Mouse (Mus musculus): ENCODE measurements around the gene Ndufs8.

Ndufs8 gene

DNA sequence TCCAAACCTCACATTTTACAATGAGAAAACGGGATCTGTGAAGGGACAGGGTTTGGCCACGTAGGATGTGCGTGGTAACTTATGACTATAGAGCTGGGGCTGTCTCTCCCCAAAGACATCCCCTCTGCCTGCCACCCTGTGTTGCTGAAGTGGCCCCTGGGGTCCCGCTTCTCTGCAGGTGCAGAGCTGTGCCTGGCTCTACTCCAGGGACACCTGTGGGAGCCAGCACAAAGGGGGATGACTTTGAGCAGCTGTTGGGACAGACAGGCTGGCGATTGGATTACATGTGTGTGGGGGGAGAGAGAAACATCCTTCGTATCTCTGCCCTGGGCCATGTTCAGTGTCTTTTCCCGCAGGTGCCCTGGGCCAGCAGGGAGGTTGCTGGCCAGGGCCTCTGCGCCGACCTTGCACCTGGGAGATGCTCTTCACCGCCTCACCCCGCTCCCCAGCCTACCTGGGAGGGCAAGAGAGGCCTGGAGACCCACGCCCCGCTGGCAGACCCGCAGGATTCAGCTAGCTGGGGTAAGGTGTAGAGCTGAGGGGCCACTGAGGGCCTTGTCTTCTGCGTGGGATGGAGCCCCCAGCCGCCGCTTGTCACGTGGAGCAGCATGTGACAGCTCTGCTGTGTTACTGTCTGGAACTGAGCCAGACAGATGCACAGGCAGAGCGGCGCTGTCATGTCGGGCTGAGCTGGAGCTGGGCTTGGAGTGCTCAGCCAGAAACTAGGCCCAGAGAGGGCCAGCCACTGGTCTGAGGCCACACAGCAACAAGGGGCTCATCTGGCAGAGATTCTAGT lies 17.9 kb upstream of the Ndufs8 start:
- peak; percentile 94 for DNase-seq

DNA sequence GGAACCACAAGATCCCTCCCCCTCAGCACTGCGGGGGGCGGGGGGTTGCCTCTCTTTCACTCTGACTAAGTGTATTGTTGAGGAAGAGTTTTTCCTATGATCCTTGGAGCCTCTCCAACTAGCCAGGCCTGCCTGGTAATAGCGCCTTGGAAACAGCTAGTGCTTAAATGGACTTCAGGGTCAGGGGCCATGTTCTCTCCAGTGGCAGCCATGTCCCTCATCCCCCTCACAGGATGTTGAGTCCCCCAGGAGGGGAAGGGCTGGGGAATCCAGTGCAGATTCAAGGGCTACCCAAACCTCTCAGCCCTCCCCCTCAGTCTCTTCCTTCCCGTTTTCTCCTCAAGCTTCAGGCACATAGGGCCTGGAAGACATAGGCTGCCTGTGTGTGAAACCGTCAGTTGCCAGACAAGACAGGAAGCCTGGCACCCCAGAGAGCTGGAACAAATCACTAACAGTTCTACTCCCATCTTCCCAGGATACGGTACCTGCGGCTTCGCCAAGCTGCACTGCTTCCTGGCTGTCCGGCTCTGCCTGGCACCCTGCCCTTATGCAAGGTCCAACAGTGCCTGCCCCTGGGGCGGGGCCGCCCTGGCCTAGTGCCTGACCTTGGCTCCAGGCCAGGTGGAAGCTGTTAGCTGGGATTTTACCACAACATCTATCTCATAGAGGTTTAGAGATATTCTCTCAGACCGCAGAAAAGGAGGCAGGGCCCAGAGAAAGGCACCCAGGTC lies 16.8 kb upstream of the Ndufs8 start, which contains the start of gene Aldh3b1:
Gene Aldh3b1, minus strand, starts transcription at position 598 of the 731 bp plus-strand sequence.
- DNase-seq: peak; percentile 99

DNA sequence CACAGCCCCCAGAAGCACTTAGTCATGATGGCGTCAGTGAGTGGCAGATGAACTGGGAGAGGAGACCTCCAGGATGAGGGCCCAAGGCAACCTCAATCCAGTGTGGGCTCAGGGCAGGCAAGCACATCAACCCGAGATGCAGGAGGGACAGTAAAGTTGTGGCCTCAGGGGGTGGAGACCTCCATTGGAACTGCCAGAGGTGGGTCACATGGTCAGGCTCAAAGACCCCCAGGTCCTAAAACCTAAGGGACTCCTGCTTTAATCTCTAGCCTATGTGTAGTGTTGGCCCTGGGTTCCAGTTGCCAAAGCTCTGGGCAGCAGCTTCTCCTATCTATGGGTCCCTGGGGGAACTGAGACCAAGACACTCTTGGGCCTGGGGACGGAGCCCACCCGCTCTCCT lies 16.2 kb upstream of the Ndufs8 start:
- DNase-seq: peak; percentile 94

DNA sequence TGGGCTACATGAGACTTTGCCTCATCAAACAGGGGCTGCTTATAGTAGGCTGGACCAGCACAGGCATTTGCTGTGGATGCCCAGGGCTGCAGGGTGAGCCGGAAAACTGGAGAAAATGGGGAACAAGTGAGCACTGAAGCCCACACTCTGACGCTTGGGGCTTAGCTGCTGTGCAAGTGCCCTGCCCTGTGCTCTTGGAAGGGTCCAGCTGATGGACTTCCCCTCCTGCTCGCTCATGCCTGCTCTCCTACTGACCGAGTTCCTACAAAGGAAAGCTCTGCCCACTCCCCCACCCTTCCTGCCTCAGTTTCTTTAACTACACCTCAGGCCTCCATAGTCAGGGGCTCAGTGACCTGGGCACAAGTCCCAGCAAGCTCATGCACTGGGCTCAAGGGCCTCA lies 15.4 kb upstream of the Ndufs8 start:
- DNase-seq: peak; percentile 94

DNA sequence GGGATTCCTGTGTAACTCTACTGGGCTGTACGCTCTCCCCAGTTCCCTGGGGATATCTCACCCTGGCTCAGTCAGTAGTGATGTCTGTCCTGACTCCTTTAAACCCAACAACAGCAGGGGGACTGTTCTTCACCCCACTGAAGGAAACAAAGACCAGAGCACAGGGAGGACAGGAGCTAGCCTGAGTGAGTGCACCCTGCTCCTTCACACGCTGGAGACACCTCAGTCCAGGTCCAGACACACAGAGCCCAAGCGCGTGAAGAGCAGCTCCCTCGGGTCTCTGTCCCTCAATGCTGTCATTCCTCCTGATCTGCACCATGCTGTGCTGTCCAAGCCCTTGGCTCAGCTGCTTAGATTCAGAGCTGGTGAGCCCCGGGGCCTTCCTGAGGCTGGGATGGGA lies 14.1 kb upstream of the Ndufs8 start:
- peak; percentile 93 for DNase-seq

DNA sequence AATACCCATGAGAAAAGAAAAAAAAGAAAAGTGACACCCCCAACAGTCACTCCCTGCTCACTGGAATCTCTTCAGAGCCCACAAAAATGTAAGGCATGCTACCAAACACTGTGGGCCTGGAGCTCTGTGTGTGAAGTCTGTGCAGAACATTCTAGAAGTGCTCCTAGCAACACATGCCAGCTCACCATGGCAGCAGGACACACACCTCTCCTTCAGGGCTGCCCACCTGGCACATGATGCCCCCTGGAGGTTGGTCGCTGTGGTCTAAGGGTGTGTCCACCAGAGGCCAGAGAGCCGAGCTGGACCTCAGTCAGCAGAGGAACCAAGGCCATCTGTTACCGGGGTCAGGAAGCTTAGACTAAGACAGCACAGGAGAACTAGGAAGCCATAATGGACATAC lies 13.7 kb upstream of the Ndufs8 start:
- peak; percentile 94 for DNase-seq

DNA sequence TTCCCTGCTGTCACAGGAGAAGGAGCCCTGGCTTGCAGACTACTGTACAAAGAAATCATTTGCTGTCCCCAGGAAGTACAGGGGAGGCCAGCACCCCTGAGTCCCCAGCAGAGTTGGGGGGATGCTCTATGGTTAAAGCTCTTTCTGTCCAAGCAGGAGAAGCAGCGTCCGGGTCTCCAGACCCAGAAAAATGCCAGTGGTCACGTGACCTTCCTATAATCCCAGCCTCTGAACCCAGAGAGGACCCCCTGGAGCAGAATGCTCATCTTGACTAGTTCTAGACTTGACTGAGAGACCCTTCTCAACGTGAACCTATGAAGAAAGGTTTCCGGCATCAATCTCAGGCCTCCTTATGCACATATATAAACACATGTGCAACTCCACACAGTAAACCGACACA lies 13.3 kb upstream of the Ndufs8 start:
- no peak for DNase-seq

DNA sequence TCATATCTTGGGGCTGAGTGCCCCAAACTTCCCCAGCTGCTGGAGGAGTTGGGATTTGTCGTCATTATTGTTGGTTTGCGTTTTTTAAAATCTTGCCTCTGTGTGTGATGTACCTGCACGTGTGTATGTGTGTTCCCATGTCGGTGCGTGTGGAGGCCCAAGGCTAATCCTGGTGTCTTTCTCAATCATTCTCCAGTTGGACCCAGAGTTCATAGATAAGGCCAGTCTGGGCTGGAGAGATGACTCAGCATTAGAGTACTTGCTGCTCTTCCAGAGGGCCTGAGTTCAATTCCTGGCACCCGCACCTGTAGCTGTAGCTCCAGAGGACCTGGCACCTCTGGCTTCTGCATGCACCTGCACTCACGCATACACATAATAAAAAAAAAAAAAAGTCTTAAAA lies 12.3 kb upstream of the Ndufs8 start:
- no peak for DNase-seq

DNA sequence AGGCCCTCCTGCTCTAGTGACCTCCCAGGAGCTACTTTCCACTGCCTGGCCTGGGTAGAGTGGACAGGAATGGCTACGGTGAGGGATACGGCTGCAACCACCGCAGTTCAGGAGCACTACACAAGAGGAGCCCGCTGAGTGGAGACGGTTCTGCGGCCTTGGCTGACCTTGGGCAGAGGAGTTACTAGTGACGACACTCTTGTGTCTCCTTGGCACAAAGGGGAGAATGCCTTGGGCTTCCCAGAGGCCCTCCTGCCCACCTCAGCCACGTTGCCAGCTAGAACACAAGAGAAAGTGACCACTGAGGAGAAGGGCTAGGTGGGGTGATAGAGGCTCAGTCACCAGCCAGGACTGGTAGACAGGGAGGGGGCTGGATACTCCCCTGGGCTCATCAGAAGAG lies 11.6 kb upstream of the Ndufs8 start:
- peak; percentile 94 for DNase-seq

DNA sequence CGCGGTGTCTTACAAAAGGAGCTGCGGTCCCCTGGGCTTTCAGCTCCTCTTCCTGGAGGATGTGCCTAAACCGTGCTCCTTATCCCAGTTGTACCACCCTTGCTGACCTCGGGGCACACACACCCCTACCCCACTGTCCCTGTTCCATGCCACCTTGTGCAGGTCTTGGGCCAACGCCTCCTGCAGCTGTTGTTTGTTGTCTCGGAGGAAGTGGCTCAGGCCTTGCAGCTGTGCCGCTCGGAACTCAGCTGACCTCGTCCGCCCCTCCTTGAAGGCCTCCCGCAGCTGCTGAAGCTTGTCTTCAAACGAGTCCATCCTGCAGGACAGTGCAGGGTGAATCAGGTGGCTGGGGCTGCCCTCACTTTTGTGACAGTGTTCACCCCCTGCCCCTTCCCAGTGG lies 11.0 kb upstream of the Ndufs8 start:
- DNase-seq: peak; percentile 98

DNA sequence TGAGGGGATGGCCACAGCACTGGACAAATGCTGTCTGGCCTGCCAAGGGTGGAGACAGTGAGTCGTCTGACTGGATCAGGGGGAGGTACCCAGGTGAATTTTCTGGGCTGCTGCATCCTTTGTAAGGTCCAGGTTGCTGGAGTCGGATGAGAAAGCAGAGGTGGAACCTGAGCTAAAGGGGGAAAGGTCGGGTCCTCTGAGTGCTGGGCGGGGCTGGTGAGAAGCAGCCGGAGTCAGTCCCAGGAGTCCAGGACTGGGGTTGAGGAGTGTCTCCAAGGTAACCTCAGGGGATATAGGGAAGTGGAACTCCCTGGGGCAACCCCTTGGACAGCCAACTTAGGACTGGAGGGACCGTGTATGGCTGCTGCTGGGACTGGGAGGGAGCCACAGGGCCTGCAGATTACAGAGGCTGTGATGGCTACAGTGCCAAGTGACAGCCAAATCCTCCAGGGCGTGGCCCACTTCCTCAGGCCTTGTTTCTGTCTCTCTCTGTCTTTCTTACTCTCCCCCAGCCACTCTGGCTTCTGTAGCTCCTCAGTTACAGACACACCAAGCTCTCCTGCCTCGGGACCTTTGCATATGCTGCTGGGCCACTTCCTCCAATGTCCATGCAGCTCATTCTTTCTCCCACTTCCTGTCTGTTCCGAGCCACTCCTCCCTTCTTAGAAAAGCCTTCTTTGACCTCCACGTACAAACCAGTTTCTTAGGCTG lies 10.2 kb upstream of the Ndufs8 start:
- peak; percentile 96 for DNase-seq

DNA sequence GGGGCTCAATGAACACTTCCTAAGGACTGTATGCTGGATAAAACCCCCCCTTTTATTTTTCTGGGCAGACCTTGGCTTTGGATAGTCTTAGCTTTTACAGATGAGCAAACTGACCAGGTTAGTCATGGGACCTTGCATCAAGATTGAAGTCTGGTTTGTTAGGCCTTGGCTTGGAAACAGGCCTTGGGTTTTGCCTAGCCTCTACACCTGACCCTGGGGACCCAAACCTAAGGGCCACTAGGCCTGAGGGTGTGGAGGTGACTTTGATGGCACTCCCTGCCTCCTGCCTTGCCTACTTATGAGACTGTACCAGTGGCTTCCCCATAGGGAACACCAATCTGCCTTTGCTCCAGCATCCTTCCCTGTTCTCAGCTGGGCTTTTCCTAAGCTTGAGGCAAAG lies 7.4 kb upstream of the Ndufs8 start:
- DNase-seq: no peak

DNA sequence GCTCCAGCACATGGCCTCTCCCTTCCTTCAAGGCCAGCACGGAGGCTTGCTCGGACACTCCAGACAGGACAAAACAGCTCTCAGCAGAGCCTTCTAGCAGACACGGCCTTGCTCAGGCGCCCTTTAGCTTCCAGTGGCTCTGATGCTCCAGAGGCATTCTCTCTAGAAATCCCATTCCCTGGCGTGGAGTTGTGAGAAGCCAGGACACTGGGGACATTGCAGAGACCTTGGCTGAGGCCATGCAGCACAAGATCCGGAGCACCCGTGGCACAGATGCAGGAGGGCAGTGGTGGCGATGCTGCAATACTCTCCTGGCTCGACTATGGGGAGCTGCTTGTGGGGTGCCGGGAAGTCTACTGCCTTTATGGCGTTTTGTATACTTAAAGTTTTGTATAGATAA lies 4.2 kb upstream of the Ndufs8 start:
- no peak for DNase-seq

DNA sequence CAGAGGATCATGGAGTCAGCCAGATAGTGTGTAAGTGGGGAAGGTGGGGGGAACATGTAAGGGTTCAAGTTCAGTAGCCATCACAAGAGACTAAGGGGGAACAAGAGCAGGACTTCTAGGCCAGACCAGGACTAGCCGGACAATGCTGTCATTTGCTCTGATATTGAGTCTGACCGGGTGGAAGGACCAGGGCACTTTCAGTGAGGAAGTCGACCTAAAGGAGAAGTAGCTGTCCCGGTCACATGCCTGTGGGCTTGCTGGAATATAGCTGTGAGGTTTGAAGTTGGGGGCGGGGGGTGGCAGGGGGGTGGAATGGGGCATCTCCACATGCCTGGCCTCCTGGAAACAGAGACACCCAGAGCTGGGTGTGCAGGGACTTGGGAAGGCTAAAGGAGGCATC lies 2.0 kb upstream of the Ndufs8 start:
- peak; percentile 97 for DNase-seq

DNA sequence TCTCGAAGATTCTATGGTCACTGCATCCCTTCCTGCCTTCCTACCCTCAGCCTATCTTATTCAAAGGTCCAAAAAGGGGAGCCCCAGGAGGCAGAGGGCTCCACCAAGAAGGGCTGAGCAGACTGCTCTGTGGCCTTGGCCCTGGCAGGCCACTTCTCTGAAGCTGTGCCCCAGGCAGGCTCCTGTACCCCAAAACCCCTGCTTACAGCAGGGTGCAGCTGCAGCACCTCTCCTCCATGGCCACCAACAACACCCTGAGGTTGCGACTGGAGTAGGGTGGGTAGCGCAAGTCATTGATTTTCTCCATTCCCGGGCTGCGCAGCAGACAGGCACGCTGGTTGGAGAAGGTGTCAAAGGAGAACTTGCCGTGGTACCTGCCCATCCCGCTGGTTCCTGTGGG lies 1.1 kb upstream of the Ndufs8 start:
- DNase-seq: no peak

DNA sequence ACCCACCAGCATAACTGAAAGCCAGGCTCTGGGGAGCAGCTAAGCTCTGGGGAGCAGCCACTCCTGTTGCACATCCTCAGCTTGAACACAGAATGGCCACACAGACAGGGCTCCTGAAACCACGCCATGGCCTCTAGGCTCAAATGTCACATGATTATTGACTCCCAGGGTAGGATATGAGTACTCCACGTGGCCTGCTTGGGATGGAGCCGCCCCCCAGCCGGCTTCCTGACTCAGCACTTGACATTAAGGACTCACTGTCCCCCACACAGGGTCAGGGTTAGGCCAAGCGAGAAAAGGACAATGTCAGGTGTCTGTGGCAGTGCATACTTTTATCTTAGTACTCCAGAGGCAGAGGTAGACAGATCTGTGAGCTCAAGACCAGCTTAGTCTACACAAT lies 2.4 kb downstream of the Ndufs8 start:
- DNase-seq: no peak

DNA sequence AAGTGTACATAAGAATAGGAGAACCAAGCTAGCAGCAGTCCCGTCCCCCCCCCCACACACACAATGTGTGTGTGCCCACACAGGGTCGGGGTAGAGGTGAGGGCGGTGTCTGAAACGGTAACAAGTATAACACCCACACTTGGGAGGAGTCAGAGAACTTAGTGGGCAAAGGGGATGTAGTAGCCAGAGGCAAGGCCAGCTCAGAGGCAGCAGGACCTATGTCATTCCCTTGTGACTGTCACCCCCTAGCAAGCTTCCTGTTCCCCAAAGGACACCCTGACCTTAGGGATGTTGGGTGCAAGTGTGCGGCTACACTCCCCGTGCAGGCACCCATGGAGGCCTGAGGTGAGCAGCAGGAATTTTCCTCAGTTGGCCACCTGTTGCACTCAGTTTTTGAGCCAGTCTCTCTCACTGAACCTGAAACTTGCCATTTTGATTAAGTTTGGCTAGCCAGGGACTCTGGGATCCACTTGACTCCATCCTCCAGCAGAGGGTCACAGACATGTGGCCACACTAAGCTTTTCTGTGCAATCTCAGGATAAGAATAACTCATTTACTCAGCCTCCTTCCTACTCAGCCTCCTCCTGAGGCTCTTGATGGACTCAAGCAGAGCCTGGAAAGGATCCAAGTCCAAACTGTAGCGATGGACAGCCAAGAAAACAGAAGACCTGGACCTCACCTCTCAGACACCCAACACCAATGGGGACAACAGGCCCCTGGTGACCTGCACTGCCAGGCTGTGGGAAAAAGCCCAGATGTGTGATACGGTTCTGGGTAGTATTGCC lies 4.5 kb downstream of the Ndufs8 start:
- peak; percentile 97 for DNase-seq

DNA sequence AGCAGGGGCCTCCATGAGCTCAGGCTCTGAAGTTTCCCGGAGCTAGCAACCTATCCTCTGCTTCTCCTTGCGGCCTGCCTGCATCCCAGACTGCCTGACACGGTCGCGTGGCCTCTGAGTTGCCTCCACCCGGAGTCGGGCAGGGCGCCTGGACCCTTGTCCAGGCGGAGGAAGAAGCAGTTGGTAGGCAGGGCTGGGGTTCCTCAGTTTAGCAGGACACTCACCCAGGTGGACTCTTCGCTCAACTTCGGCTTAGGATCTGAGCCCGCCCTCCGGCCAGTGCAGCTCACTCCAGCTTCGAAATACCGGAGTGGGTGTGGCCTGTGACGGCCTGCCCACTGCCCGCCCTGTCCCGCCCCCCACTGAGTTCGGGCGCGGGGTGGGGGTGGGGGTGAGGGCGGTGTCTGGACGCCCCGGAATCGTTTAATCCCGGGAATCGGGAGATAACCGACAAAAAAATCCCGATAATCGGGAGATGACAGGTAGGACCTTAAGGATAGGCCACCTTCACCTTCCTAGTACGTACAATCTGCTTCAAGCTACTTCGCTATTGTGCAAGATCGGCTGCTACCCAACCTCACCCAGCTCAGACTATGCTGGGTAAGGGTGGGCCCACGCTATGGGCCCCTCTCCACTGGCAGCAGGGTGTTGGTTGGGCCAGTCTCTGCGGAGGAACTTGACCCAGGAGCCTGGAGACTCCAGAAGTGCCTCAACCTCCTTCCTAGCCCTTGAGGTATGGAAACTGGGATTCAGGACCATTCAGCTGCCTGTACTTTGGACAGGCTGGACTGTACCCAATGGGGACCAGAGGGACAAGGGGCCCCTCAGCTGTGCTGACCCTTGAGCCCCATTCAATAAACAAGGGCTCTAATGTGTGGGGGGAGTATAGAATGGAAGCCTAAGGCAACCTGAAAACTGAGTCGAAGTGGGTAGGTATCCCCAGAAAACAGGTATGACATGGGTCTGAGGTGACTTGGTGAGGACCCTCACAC lies 5.5 kb downstream of the Ndufs8 start, which contains the start of gene Tcirg1:
Gene Tcirg1, minus strand, starts transcription at position 339 of the 992 bp plus-strand sequence.
- peak; percentile 99 for DNase-seq

DNA sequence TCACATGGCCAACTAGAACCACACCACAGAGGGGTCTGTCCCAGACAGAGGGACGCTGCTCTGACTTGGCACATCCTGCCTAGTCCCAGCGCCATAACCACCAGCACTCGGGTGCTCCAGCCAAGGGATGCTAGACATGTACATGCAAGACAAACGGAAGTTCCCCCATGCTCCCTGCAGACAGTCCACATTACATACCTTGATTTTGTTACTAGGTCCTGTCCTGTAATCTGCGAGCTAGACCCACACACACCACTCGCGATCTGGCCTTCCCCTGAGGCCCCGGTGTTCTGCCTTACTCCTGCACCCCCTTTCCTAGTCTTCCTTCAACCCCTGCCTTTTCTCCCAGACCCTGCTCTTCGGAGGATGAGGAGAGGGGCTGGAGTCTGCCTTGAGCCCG lies 6.2 kb downstream of the Ndufs8 start:
- peak; percentile 95 for DNase-seq

DNA sequence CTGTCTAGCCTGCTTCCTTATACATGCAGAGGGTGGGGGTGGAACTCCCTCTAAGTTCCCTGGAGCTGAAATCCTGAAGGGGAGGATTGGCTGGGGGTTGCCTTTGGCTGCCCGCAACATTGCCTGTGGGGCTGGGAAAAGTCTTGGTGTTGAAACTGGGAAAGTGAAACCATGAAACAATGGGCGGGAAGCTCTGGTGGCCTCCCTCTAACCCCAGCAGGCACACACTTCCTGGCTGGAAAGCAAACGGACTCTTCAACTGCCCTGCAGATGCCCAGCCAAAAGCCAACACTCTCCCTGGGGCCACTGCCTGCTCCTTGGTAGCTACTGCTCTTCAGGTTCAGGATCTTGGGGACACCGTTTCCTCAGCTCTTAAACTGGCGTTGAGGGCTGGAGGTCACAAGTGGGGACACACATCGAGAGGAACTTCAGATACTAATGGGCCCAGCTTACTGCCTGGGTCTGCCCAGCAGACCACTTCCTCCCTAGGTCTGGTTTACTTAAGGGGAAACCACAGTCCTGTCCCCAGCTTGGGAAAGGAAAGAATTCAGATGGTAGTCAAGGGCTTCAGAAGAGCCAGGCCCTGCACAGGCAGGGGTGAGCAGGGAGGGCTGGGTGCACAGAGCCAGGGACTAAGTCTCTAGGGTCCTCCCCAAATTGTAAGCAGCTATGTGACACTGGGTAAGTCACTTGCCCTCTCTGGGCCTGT lies 7.2 kb downstream of the Ndufs8 start:
- DNase-seq: peak; percentile 98

DNA sequence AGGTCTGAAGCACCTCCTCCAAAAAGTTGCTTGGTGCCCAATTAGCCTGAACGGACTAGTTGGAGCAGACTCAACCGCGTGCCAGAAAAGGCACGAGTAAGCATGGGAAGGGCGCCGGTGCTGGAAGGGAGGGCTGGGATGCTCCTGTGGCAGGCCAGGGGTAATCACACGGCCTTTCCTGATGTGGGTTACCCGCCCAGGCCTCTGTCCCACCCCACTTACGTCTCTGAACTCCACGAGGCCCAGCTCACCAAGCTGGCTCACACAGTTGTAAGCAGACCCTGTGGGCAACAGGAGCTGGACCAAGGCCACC lies 8.3 kb downstream of the Ndufs8 start:
- DNase-seq: peak; percentile 92
